Mouse (Mus musculus): Measurements from ENCODE around the gene Hic1.

DNA sequence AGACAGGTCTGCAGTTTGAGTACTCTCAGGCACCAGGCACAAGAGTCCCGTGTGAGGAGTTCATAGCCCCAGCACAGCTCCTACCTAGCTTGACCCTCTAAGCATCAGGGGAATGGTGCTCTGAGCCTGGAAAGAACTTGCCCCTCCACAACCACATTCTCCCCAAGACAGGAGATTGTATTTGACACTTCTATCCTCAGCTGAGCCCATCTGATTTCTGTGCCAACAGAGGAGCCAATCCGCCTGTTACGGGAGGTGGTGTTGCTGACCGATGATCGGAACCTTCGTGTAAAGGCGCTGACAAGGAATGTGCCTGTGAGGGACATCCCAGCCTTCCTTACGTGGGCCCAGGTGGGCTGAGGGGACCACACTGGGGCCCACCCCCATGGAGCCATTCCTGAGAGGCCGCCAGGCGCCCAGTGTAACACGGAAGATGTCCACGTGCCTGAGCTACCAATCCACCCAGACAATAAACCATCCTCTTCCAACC is 6.7 kb downstream of the Hic1 start:
- TF ChIP-seq HCFC1 (IDR thresholded peaks at IDR 0.05; ENCODE audit: borderline replicate concordance, insufficient read depth, low read length) (no peak), CHD2 (IDR thresholded peaks at IDR 0.05; ENCODE audit: low read depth, low read length) (no peak), ZC3H11A (IDR thresholded peaks at IDR 0.05; ENCODE audit: borderline replicate concordance, low read depth, low read length) (no peak), MAFK (IDR thresholded peaks at IDR 0.05; ENCODE audit: insufficient read depth, low read depth, low read length) (no peak), ZNF384 (IDR thresholded peaks at IDR 0.05; ENCODE audit: low read depth, low read length) (no peak)
